Mouse (Mus musculus): Measurements from ENCODE around the gene Ulk4.
"Not testable (repeated sequence)": the region's sequence is repeated elsewhere in the genome, so short reads cannot be mapped to it uniquely, and the experiment has no call there.

Ulk4 gene

GRCm38 (mm10) chr9:120935634-120935922 lies 341.4 kb downstream of the Ulk4 start:
- no peak for DNase-seq (ENCODE audit: low spot score in 2 of 2)

DNA sequence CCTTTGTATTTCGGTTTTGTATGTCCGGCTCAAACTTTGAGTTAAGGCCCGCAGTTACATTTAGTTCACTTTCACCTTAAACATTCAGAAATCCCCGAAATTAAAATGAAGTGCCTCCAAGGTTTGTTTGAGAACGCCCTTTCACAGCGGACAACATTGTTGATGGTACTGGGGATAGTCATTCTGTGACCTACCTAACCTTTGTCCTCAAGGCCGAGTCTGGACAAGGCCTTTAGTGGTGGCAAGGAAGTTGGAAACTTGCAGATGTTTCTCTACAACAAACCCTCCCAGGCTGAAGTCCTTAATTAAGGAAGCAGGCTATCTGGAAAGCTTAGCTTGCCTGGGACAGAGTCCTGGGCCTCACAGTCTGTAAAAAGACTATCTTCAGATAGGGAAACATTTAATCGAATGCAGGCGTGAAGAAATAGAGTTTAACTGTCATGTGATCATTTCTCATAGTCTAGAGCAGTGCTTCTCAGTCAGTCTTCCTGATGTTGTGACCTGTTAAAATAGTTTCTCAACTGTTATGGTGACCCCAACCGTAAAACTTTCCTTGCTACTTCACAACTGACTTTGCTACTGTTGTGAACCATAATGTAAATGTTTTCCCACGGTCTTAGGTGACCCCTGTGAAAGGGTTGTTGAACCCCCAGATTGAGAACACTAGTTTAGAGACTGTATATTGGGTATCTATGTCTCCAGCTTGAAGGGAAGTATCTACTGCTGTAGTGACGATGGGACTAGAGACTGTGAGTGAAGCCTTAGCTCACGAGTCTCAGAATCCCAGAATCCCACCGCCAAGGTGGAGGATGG lies 342.0 kb downstream of the Ulk4 start:
- DNase-seq (ENCODE audit: low spot score in 2 of 2) = no peak

GRCm38 (mm10) chr9:120933886-120934758 lies 342.9 kb downstream of the Ulk4 start:
- peak; percentile 25 to 42 for DNase-seq (ENCODE audit: low spot score in 2 of 2)

DNA sequence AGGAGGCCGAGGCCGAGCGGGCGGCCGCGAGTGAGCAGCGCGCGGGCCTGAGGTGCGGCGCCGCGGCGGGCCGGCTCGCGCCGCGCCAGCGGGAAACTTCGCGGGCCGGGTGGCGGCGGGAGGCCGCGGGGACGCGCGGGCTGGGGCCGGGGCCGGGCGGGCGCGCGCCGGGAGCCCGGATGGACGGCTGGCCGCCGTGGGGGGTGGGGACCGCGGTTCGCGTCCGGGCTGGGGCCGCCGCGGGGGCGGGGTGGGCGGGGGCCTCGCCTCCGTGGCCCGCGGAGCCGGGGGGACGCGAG lies 343.5 kb downstream of the Ulk4 start:
- DNase-seq (ENCODE audit: low spot score in 2 of 2) = no peak

- DNase-seq (ENCODE audit: low spot score in 2 of 2) = peak; percentile 95 to 98
Measured at GRCm38 (mm10) chr9:120932797-120933586, 344.0 kb downstream of the Ulk4 start.

- DNase-seq (ENCODE audit: low spot score in 2 of 2) = no peak
Measured at GRCm38 (mm10) chr9:120932371-120932770, 344.6 kb downstream of the Ulk4 start.

DNA sequence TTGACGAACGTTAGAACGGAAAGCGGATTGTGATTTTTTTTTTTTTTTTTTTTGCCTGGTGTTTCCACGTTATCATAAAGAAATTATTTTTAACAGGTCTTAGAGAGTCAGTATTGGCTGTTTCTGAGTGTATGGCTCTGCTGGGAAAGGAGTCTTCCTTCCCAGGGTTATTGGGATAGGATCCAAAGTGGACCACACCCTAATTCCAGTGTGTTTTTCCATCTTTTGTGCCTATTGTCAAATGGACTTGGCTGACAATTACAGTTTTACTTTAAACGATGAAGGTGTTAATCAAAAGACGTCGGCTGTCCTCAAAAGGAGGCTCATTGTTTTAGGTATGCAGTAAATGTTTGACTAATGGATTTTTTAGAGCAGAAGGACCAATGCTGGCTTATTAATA lies 346.2 kb downstream of the Ulk4 start:
- DNase-seq (ENCODE audit: low spot score in 2 of 2) = no peak

DNA sequence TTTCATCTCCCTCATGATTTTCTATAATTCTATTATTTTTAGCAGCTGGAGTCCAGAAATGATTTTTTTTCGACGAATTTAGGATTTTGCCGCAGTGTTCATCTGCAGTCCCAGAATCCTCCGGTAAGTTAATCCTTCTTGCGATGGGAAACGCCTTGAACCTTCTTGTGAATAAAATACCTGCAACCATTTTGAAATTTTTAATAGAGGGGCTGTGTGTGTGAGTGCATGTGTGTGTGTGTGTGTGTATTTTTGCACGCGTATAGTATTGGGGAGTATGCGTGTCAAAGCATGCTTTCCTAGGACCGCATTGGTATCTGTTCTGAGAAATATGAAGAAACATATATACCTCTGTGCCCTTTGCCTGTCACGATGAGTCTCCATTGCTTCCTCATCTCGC lies 347.0 kb downstream of the Ulk4 start:
- DNase-seq (ENCODE audit: low spot score in 2 of 2) = no peak

- no peak for DNase-seq (ENCODE audit: low spot score in 2 of 2)
Measured at GRCm38 (mm10) chr9:120929081-120929480, 347.9 kb downstream of the Ulk4 start, which contains the start of gene Ctnnb1. Gene Ctnnb1 (plus strand): TSS chr9:120929216.

GRCm38 (mm10) chr9:120926939-120927606 lies 349.9 kb downstream of the Ulk4 start:
- DNase-seq (ENCODE audit: low spot score in 2 of 2) = no peak

- DNase-seq (ENCODE audit: low spot score in 2 of 2) = no peak
Measured at GRCm38 (mm10) chr9:120926126-120926525, 350.9 kb downstream of the Ulk4 start.

DNA sequence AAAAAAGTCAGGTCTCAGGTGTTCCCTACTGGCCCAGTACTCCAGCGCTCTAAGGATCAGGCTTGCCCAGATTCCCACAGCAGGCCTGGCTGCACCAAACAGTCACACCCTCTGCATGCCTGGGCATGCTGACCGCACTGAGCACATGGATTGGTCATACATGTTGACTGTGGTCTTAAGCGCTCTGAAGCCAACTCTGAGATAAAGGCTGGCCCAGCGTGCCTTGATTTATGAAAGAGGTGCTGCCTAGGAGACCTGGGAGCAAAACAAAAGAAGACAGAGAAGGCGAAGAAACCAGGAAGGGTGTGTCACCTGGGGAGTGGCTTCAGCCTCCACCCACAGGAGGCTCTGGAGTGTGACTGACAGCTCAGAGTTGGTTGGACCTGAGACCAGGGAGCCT lies 357.9 kb downstream of the Ulk4 start:
- DNase-seq (ENCODE audit: low spot score in 2 of 2) = no peak

- DNase-seq (ENCODE audit: low spot score in 2 of 2) = no peak
Measured at GRCm38 (mm10) chr9:120918642-120919041, 358.4 kb downstream of the Ulk4 start.

- no peak for DNase-seq (ENCODE audit: low spot score in 2 of 2)
Measured at GRCm38 (mm10) chr9:120918211-120918610, 358.8 kb downstream of the Ulk4 start.

GRCm38 (mm10) chr9:120917619-120918018 lies 359.4 kb downstream of the Ulk4 start:
- not testable (repeated sequence) for DNase-seq (ENCODE audit: low spot score in 2 of 2)

DNA sequence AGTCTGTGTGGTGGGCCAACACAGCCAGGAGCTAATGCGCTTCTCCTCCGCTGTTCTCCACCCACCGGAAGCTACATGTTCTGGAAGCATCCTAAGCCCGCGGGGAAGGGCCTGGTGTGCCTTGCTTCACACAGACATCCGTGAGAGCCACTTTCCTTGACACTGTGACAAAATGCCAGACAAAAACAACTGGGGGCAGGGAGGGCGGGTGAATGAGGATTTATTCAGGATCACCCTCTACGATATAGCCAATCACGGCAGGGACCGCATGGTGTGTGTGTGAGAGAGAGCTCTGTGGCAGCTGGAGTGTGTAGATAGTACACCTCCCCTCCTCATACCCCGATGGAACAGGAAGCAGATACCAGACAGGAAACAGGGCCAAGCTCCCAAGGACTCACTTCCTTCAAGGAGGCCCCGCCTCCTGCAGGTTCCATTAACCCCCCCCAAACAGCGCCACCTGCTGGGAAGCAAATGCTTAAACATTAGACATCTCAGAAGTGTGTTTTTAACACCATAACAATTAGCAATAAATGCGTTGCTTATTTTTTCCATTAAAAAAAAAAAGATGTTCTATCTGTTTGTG lies 362.0 kb downstream of the Ulk4 start:
- DNase-seq (ENCODE audit: low spot score in 2 of 2) = peak; percentile 35 to 64

DNA sequence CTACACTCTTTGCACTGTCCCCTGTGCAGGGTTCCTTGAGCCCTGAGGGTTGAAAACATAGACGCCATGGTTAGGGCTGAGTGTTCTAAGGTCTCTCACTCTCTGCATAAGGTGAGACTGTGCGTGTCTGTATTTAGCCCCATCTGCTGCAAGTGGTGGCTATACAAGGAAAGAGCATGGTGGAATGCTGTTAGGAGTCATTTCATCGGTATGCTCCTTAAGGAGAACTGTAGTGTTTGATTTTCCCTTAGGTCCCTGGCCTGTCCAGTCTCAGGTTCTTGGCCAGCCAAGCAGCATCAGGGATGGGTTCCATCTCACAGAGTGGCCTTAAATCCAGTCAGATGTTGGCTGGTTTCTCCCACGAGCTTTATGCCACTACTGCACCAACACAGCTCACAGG lies 362.6 kb downstream of the Ulk4 start:
- DNase-seq (ENCODE audit: low spot score in 2 of 2) = no peak

DNA sequence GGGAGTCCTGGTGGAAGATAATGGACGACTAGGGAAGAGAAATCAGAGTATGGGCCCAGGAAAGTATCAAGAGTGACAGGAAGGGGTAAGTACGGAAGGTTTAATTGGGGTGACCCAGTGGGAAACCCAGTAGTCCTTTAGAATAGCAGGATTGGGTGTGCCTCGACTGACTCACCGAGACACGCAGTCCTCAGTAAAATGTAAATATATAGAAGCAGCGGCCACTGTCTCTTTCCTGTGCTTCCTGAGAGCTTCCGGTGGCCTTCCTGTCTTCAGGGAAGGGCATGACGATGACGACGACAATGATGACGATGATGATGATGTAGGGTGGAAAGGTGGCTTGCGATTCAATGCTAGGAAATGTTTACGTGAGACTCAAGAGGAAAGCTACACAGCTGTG lies 363.8 kb downstream of the Ulk4 start:
- DNase-seq (ENCODE audit: low spot score in 2 of 2) = no peak

DNA sequence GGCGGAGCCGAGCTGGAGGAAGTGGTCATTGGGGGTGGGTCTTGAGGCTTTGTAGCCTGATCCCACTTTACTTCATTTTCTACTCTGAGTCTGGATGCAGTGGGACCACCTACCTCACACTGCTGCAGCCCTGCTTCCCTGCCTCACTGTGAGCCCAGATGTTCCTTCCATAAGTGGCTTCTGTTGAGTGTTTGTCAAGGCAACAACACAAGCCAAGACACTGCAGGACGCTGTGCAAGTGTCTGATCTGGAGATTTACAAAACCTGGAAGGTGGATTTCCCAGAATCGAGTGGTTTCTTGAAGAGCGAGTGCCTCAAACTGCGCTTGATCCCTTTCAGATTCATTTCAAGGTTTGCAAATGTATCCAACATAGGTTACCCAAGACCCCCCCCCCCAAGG lies 368.5 kb downstream of the Ulk4 start:
- DNase-seq (ENCODE audit: low spot score in 2 of 2) = no peak

Data from thymus, postnatal 10 days (tissue).